Mouse (Mus musculus) neural tube, embryonic 13.5 days (tissue): Measurements from ENCODE around the gene Man2a1. TPM values are rescaled to one million over a fixed set of nuclear protein-coding genes. Genes with fewer than 3 reads are reported as not detected.

Source experiments
- ATAC-seq: fragments of 200-750 bp; cut with Nextera tagmentation; 2 replicates; pipeline ENCODE4 v1.8.0; 2017; ENCODE audit warnings: low read depth, mild to moderate bottlenecking, moderate TSS enrichment, moderate library complexity
- H3K27ac ChIP-seq: fragments of 300-500 bp; sonication (generic); replicated peaks from 2 replicates; pipeline ENCODE4 v1.5.1; 2015; ENCODE audit warnings: moderate library complexity, mild to moderate bottlenecking, inconsistent platforms
- H3K27me3 ChIP-seq: fragments of 300-500 bp; sonication (generic); 2 replicates; pipeline ENCODE4 v1.6.1; 2015; ENCODE audit warnings: mild to moderate bottlenecking, inconsistent platforms
- H3K36me3 ChIP-seq: fragments of 300-500 bp; sonication (generic); 2 replicates; pipeline ENCODE4 v1.6.1; 2015; ENCODE audit warnings: mild to moderate bottlenecking, inconsistent platforms
- H3K4me1 ChIP-seq: fragments of 300-500 bp; sonication (generic); replicated peaks from 2 replicates; pipeline ENCODE4 v1.6.1; 2015; ENCODE audit warnings: inconsistent platforms
- H3K4me2 ChIP-seq: fragments of 300-500 bp; sonication (generic); 2 replicates; pipeline ENCODE4 v1.6.1; 2015; ENCODE audit warnings: inconsistent platforms, mild to moderate bottlenecking, moderate library complexity
- H3K4me3 ChIP-seq: fragments of 300-500 bp; sonication (generic); 2 replicates; pipeline ENCODE4 v1.5.1; 2015; ENCODE audit warnings: mild to moderate bottlenecking, inconsistent platforms
- H3K9ac ChIP-seq: fragments of 300-500 bp; sonication (generic); 2 replicates; pipeline ENCODE4 v1.6.1; 2015; ENCODE audit warnings: moderate library complexity, mild to moderate bottlenecking, inconsistent platforms
- H3K9me3 ChIP-seq: fragments of 300-500 bp; sonication (generic); 2 replicates; pipeline ENCODE4 v1.6.1; 2016; ENCODE audit warnings: inconsistent platforms
- WGBS: fragments of 180-500 bp; shearing (Covaris S2); methylation state at CpG from one replicate; pipeline ENCODE4 v1.1.7; 2015; 5-methylcytosine and 5-hydroxymethylcytosine counted together
- polyA plus RNA-seq: library from polyadenylated mRNA; unstranded; fragments of >200 nt; fragmentation: Nextera tagmentation; extraction: Ambion mirVana; gene quantifications from 2 replicates; pipeline ENCODE4 v1.2.1, GENCODE M21; 2015

Gene Man2a1
- polyA plus RNA-seq, 1 experiment from 2014 or later = 5.3 TPM

DNA sequence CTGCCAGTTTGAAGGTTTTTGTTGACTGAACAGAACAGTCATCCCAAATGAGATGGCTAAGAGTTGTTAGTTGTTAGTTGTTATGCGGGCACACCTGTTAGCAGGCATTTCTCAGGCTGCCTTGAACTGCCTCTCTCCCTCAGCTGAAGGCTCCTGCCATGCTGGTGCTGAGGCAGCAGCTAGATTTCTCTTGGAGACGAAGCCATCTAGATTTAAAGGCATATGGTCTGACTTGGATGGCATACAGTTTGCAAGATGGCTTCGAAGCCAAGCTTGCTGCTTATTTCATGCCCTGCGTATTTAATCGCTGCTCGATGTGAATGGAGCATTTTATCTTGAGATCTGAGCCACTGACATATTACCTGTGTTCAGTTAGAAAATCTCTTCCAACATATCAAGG is 19.4 kb upstream of the Man2a1 start:
- no peaks in the 10 kb centered on the region for H3K9me3 ChIP-seq
- no peak overlapping the region for H3K4me3 ChIP-seq
- no peaks in the 10 kb centered on the region for H3K4me1 ChIP-seq
- H3K4me2 ChIP-seq = no peak overlapping the region
- no peak overlapping the region for H3K27ac ChIP-seq
- no peaks in the 10 kb centered on the region for H3K36me3 ChIP-seq
- H3K27me3 ChIP-seq = no peaks in the 10 kb centered on the region
- no peak overlapping the region for H3K9ac ChIP-seq
- ATAC-seq = no peak
- WGBS = 88% methylated on average over 6 of the region's 6 CpGs

GRCm38 (mm10) chr17:64581962-64582361 is 18.6 kb upstream of the Man2a1 start:
- Histone ChIP-seq H3K27me3 (no peaks in the 10 kb centered on the region), H3K9me3 (no peaks in the 10 kb centered on the region), H3K36me3 (no peaks in the 10 kb centered on the region), H3K9ac (no peak overlapping the region), H3K4me3 (no peak overlapping the region), H3K4me2 (no peak overlapping the region), H3K4me1 (no peaks in the 10 kb centered on the region), H3K27ac (no peak overlapping the region)
- no peak for ATAC-seq
- WGBS = 86% methylated on average over 3 of the region's 3 CpGs

GRCm38 (mm10) chr17:64590483-64590882 is 10.1 kb upstream of the Man2a1 start:
- H3K4me2 ChIP-seq = no peak overlapping the region
- no peak for ATAC-seq
- H3K4me1 ChIP-seq = peaks cover 4% of the 10 kb centered on the region; the same call in 1 of the 2 replicates
- H3K36me3 ChIP-seq = no peaks in the 10 kb centered on the region
- H3K4me3 ChIP-seq = no peak overlapping the region
- no peaks in the 10 kb centered on the region for H3K9me3 ChIP-seq
- no peak overlapping the region for H3K27ac ChIP-seq
- no peak overlapping the region for H3K9ac ChIP-seq
- WGBS = 49% methylated on average over 4 of the region's 4 CpGs
- no peaks in the 10 kb centered on the region for H3K27me3 ChIP-seq

DNA sequence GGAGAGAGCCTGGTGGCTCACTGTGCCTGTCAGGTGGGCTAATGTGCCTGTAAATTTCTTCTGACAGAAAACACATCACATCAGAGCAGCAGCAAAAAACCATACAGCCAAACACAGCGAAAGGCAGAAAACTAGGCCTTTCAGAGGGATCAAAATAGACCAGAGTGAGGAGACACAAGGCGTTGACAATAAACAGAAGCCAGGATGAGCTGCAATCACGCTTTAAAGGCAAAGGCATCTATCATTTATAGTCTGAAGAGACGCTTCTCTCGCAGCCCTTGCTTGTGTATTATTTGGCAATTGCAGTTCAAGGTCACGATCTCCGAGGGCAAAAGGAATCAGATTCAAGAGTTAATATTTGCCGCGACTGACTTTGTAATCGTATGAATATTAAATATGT is 9.2 kb upstream of the Man2a1 start:
- Histone ChIP-seq H3K4me1 (peaks cover 4% of the 10 kb centered on the region; the same call in 1 of the 2 replicates), H3K4me3 (no peak overlapping the region), H3K9me3 (no peaks in the 10 kb centered on the region), H3K36me3 (no peaks in the 10 kb centered on the region), H3K9ac (no peak overlapping the region), H3K4me2 (no peak overlapping the region), H3K27me3 (no peaks in the 10 kb centered on the region), H3K27ac (no peak overlapping the region)
- 81% methylated on average over 10 of the region's 10 CpGs for WGBS
- no peak for ATAC-seq

GRCm38 (mm10) chr17:64592355-64592754 is 8.2 kb upstream of the Man2a1 start:
- no peak overlapping the region for H3K27ac ChIP-seq
- ATAC-seq = no peak
- H3K4me2 ChIP-seq = no peak overlapping the region
- WGBS = 80% methylated on average over 2 of the region's 2 CpGs
- no peak overlapping the region for H3K4me3 ChIP-seq
- H3K4me1 ChIP-seq = peaks cover 4% of the 10 kb centered on the region; the same call in 1 of the 2 replicates
- H3K9ac ChIP-seq = no peak overlapping the region
- no peaks in the 10 kb centered on the region for H3K9me3 ChIP-seq
- H3K27me3 ChIP-seq = no peaks in the 10 kb centered on the region
- no peaks in the 10 kb centered on the region for H3K36me3 ChIP-seq

DNA sequence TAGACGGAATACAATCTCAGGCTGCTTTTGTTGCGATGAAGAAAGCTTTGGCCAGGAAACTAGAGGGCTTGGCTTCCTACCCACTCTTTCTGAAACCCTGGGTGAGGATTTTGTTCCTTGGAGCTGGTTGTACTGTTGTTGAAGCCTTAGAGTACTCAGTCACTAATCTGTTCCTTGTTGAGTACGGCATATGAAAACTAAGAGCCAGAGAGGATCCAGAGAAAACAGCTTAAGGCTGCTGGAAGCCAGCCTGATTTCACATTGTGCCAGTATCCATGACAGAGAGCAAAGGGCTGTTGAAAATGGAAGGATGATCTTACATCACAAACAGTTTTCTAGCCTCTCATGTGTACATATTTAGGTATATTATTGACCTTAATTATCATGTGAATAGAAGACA is 7.7 kb upstream of the Man2a1 start:
- no peak overlapping the region for H3K9ac ChIP-seq
- peaks cover 4% of the 10 kb centered on the region; the same call in 1 of the 2 replicates for H3K4me1 ChIP-seq
- no peak for ATAC-seq
- no peaks in the 10 kb centered on the region for H3K27me3 ChIP-seq
- H3K4me2 ChIP-seq = no peak overlapping the region
- H3K9me3 ChIP-seq = no peaks in the 10 kb centered on the region
- 90% methylated on average over 3 of the region's 3 CpGs for WGBS
- no peaks in the 10 kb centered on the region for H3K36me3 ChIP-seq
- H3K4me3 ChIP-seq = no peak overlapping the region
- no peak overlapping the region for H3K27ac ChIP-seq

- peaks cover 21% of the 10 kb centered on the region for H3K4me1 ChIP-seq
- no peak overlapping the region for H3K27ac ChIP-seq
- no peak overlapping the region for H3K9ac ChIP-seq
- H3K4me3 ChIP-seq = no peak overlapping the region
- H3K36me3 ChIP-seq = no peaks in the 10 kb centered on the region
- no peak overlapping the region for H3K4me2 ChIP-seq
- H3K27me3 ChIP-seq = no peaks in the 10 kb centered on the region
- H3K9me3 ChIP-seq = no peaks in the 10 kb centered on the region
- ATAC-seq = no peak
- 86% methylated on average over 9 of the region's 9 CpGs for WGBS
These were observed 2.8 kb upstream of the Man2a1 start for GRCm38 (mm10) chr17:64597770-64598169.

DNA sequence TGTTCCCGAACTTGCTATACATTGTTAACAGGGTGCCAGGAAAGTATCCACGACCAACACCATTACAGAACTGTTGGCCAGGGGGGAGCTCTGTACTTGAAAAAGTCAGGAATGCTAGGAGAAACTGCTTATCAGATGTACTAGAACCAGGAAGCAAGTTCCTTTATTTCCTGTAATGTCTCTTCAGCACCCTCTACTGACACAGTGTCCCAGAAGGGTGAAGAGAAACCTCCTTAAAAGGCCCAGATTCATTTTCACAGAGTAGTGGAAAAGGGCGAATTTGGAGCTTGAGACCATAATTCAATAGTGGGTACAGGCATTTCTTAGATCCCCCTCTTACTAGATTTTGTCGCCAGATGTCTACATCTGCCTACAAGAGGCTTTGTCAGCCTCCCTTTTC is 620 bp upstream of the Man2a1 start:
- peak overlapping the region; percentile 90 for H3K9ac ChIP-seq
- WGBS = 37% methylated on average over 4 of the region's 4 CpGs
- peak; percentile 8; the same call in 1 of the 2 replicates for ATAC-seq
- H3K27ac ChIP-seq = peak overlapping the region; percentile 94
- H3K4me1 ChIP-seq = peaks cover 41% of the 10 kb centered on the region
- H3K4me2 ChIP-seq = peak overlapping the region; percentile 100
- H3K9me3 ChIP-seq = no peaks in the 10 kb centered on the region
- peak overlapping the region; percentile 92 for H3K4me3 ChIP-seq
- H3K27me3 ChIP-seq = no peaks in the 10 kb centered on the region
- no peaks in the 10 kb centered on the region for H3K36me3 ChIP-seq

GRCm38 (mm10) chr17:64601091-64601750 is 685 bp downstream of the Man2a1 start:
- H3K27me3 ChIP-seq = no peaks in the 10 kb centered on the region
- peak overlapping the region; percentile 90 for H3K9ac ChIP-seq
- H3K36me3 ChIP-seq = no peaks in the 10 kb centered on the region
- under 1% methylated on average over 61 of the region's 73 CpGs for WGBS
- H3K9me3 ChIP-seq = no peaks in the 10 kb centered on the region
- H3K27ac ChIP-seq = peak overlapping the region; percentile 94
- H3K4me3 ChIP-seq = peak overlapping the region; percentile 92
- peaks cover 41% of the 10 kb centered on the region for H3K4me1 ChIP-seq
- peak overlapping the region; percentile 100 for H3K4me2 ChIP-seq
- peak; percentile 45 for ATAC-seq

DNA sequence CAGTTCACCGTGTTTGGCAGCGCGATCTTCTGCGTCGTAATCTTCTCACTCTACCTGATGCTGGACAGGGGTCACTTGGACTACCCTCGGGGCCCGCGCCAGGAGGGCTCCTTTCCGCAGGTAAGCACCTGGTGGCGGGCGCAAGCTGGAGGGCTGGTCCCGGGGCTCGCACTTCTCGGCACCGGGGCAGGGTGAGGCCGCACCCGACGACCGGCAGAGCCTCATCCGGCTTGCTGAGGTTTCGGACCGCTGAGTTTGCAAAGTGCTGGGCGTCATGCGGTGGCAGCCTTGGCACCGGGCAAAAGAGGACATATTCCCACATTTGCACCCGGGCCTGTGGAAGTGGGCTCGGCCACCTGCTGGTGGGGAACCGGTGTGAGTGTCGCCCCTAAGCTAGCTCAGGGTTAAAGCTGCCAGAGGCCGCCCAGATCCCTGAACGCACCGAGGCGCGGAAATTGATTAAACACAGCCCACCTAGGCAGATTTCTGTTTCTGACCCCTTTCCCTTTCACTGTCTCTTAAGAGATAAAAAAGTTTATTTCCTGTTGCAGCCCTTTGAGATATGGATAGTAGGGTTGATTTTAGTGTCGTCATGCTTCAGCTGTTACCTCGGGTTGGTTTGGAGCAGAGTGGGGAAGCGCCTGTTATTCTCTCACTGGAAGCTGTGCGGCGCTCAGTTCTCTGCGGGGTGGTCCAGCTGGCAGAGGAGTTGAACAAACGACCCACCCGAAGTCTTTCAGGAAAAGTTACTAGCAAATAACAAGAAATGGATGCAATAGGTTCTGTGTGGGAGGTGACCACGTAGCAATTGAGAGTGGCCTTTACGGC is 1.4 kb downstream of the Man2a1 start:
- H3K27ac ChIP-seq = peak overlapping the region; percentile 94
- peak overlapping the region; percentile 92 for H3K4me3 ChIP-seq
- H3K9ac ChIP-seq = peak overlapping the region; percentile 90
- H3K27me3 ChIP-seq = no peaks in the 10 kb centered on the region
- H3K9me3 ChIP-seq = no peaks in the 10 kb centered on the region
- WGBS = under 1% methylated on average over 44 of the region's 44 CpGs
- H3K36me3 ChIP-seq = no peaks in the 10 kb centered on the region
- peak; percentile 40; the same call in 1 of the 2 replicates for ATAC-seq
- peaks cover 41% of the 10 kb centered on the region for H3K4me1 ChIP-seq
- peak overlapping the region; percentile 100 for H3K4me2 ChIP-seq

- Histone ChIP-seq H3K4me3 (peak overlapping the region; percentile 92), H3K4me1 (peaks cover 41% of the 10 kb centered on the region), H3K36me3 (no peaks in the 10 kb centered on the region), H3K27ac (no peak overlapping the region), H3K4me2 (peak overlapping the region; percentile 100), H3K27me3 (no peaks in the 10 kb centered on the region), H3K9ac (peak overlapping the region; percentile 90), H3K9me3 (no peaks in the 10 kb centered on the region)
- 64% methylated on average over 9 of the region's 9 CpGs for WGBS
- ATAC-seq = no peak
These were observed 2.6 kb downstream of the Man2a1 start for GRCm38 (mm10) chr17:64603134-64603533.

DNA sequence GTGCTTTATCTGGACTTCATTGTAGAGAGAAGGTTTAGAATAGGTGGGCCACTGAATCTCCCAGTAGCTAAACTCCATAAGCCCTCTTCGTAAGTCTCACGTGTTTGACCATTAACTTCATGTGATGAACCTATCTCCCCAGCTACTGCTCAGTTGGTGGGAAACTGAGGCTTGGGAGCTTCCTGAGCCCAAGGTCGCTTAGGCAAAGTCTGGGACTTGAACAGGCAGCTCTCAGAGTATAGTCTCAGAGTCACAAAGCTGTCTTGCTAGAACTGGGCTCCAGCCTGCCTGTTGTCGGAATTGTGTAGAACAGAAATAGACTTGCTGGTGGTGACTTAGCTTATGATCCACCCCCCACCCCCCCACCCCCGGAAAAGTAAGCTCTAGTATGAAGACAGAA is 3.0 kb downstream of the Man2a1 start:
- ATAC-seq = no peak
- H3K27ac ChIP-seq = no peak overlapping the region
- no peaks in the 10 kb centered on the region for H3K27me3 ChIP-seq
- H3K4me2 ChIP-seq = peak overlapping the region; percentile 100
- 79% methylated on average over 5 of the region's 5 CpGs for WGBS
- H3K4me1 ChIP-seq = peaks cover 41% of the 10 kb centered on the region
- H3K4me3 ChIP-seq = peak overlapping the region; percentile 92
- no peak overlapping the region; the same call in 1 of the 2 replicates for H3K9ac ChIP-seq
- no peaks in the 10 kb centered on the region for H3K36me3 ChIP-seq
- H3K9me3 ChIP-seq = no peaks in the 10 kb centered on the region
